8 mouse cellular contexts compared by ENCODE assay signal in the genomic region with DNA sequence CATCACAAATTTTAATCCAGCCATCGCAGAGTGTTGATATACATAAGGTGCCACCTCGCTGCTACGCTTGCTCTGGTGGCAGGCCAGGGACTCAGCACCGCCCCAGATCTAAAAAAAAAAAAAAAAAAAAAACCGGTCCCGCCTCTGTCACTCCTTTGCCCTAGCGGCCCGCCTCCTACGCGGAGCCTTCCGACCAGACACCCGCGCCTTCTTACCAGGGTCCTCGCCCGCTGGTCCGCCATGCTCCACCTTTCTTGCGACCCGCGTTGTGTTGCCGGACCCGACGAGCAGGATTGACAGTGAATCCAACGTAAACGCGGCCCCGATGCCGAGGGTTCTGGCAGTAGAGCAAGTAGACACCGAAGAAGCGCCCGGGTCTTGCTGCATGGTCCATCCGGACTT. TPM values are rescaled to one million over a fixed set of nuclear protein-coding genes. Genes with fewer than 3 reads are reported as not detected.
A peak's percentile ranks its signal among the peaks of the same experiment; 100 is the strongest.
DNase-seq lines count a peak whose midpoint lies in the region; ATAC-seq and TF ChIP-seq lines count a peak whose summit lies in the region.

A gene (plus strand): TSS at position 192 of the 402 bp plus-strand sequence.

- H3K36me3 ChIP-seq in midbrain, embryonic 16.5 days (ENCODE audit: control insufficient read depth, insufficient read depth, low read length): peaks cover 28% of the 10 kb centered on the region
- H3K36me3 ChIP-seq in thymus, adult 2 months (ENCODE audit: control insufficient read depth, insufficient read depth, low read length): peaks cover 15% of the 10 kb centered on the region

- peak within 1 kb of the TSS; percentile 89 for H3K4me2 ChIP-seq in midbrain, embryonic 16.5 days (ENCODE audit: low read length)

- WGBS in midbrain, embryonic 16.5 days: under 1% methylated on average over 31 of the region's 31 CpGs
- under 1% methylated on average over 31 of the region's 31 CpGs for WGBS in thymus, adult 2 months

- H3K27ac ChIP-seq in midbrain, embryonic 16.5 days (ENCODE audit: low read length): peak within 1 kb of the TSS; percentile 93
- peak within 1 kb of the TSS; percentile 81 for H3K27ac ChIP-seq in thymus, adult 2 months (ENCODE audit: control insufficient read depth, insufficient read depth, low read length)

- peak; percentile 61 to 74 for DNase-seq in urinary bladder, adult 18-20 months (ENCODE audit: low spot score in 2 of 2)
- DNase-seq in urinary bladder, postnatal 10 days (ENCODE audit: low spot score): no peak
- peak; percentile 71 for DNase-seq in embryo, embryonic 10.5 days (ENCODE audit: low spot score)
- DNase-seq in heart, adult 18-20 months: peak; percentile 84 to 86
- DNase-seq in kidney, adult 8-10 months: peak; percentile 61 to 69
- peak; percentile 84 for DNase-seq in liver
- peak; percentile 76 for DNase-seq in thymus, adult 2 months

- H3K4me3 ChIP-seq in midbrain, embryonic 16.5 days (ENCODE audit: low read depth, low read length): peak within 1 kb of the TSS; percentile 83
- H3K4me3 ChIP-seq in thymus, adult 2 months (ENCODE audit: control insufficient read depth, insufficient read depth, low read length): peak within 1 kb of the TSS; percentile 93

- peaks cover 24% of the 10 kb centered on the region for H3K4me1 ChIP-seq in midbrain, embryonic 16.5 days (ENCODE audit: control insufficient read depth, insufficient read depth, low read length)
- peaks cover 22% of the 10 kb centered on the region for H3K4me1 ChIP-seq in thymus, adult 2 months (replicated peaks; ENCODE audit: control insufficient read depth, insufficient read depth, low read length)

- peak within 1 kb of the TSS; percentile 91 for H3K9ac ChIP-seq in midbrain, embryonic 16.5 days (ENCODE audit: low read depth, low read length)

- H3K9me3 ChIP-seq in midbrain, embryonic 16.5 days (replicated peaks; ENCODE audit: control insufficient read depth, low read length, poor library complexity, severe bottlenecking): no peaks in the 10 kb centered on the region

- no peak for TF ChIP-seq POLR2A in thymus, adult 2 months (IDR thresholded peaks at IDR 0.05; ENCODE audit: control insufficient read depth, extremely low read depth, insufficient read depth, low read length, poor library complexity)

- no peaks in the 10 kb centered on the region for H3K27me3 ChIP-seq in midbrain, embryonic 16.5 days (ENCODE audit: control insufficient read depth, insufficient read depth, low read depth, low read length)
- no peaks in the 10 kb centered on the region for H3K27me3 ChIP-seq in thymus, adult 2 months (ENCODE audit: control insufficient read depth, insufficient read depth, low read length)

- ATAC-seq in midbrain, embryonic 16.5 days: peak; percentile 49

- no peak for TF ChIP-seq CTCF in thymus, adult 2 months (IDR thresholded peaks at IDR 0.05; ENCODE audit: borderline replicate concordance, control insufficient read depth, extremely low read depth, insufficient read depth, low read length, poor library complexity)

RNA-seq across cellular contexts. Expression of the gene that starts here (rescaled TPM):
- total RNA-seq in heart, adult 18-20 months (2021): 10 to 100 TPM; 60.1 to 60.4 TPM
- polyA plus RNA-seq in midbrain, embryonic 16.5 days (2015; fragmentation: Nextera tagmentation; extraction: Ambion mirVana): 113 and 120 TPM in 2 replicates
- 45.6 and 51.3 TPM in 2 replicates for polyA plus RNA-seq in thymus, adult 2 months (2012; rRNA removed)
